Mouse (Mus musculus) urinary bladder, postnatal 14 days (tissue): Measurements from ENCODE around the gene Adgrl1.

ENCODE experiments used
- DNase-seq: peaks from one replicate; pipeline ENCODE4 v3.0.0; 2021; ENCODE audit warnings: low spot score

Adgrl1 gene

DNA sequence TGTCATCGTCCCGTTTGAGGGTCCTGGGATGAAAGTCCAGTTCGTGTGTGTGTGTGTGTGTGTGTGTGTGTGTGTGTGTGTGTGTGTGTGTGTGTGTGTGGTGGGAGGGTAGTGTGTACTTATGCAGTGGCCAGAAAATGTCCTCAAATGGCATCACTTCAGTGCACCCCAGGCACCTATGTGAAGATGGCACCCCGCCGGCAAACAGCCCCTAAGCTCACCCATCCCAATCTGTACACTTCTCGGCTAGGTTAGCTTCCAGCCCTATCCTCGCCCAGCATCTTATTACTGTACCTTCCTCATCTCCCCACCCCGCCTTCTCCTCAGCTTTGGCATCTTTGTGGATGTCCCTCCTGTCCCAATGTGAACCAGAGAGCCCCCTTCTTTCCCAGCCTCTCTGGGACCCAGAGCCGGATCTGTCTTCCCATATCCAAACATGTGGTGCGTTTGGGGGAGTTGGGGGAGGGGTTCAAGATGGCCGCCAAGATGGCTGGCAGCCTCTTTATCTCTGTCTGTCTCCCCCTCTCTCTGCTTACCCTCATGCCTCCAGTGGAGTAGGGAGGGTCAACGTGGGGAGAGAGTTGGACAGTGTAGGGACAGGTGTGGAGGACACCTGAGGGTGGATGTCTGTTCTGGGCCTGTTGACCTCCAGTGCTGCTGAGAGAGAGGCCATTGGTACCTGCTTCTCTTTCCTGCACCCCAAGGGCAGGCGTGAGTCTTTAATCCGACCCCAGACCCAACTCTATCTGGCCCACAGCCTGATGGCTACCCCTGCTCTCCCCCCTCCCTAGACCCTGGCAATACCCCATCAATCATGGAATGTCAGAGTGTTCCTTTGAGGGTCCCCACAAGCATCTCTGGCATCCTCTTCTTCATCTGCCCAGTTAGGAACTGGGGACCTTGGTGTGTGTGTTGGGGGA lies 1.9 kb downstream of the Adgrl1 start:
- no peak for DNase-seq

DNA sequence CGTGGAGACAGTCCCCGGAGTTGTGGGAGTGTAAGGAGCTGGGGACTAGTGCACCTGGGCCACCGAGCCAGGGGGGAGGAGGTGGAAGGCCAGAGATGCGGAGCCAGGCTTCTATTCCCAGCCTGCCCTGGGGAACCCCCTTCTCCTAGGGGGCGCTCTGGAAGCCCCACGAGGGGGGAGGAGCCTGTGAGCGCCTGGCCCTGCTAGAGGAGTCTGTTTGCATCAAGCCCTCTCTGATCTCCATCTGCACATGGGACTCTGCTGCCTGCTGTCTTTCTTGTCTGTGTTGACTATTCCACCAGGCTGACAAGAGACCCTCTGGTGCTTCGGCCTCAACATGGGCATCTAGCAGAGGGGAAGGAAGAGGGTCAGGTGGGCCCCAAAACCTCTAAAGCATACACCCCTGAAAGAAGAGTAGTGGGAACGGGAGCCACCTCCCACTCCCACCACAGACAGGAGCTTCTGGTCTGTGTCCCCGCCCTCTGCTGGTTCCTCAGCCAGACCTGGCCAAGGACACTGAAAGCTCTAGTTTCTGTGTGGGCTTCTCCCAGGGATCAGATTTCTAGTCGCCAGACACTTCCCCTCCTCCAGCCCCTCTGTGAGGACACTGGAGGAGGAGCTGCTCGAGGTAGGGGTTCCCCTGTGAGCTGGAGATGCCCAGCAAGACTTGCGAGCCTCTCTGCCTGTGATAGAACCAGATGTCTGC lies 3.2 kb downstream of the Adgrl1 start:
- DNase-seq = no peak

DNA sequence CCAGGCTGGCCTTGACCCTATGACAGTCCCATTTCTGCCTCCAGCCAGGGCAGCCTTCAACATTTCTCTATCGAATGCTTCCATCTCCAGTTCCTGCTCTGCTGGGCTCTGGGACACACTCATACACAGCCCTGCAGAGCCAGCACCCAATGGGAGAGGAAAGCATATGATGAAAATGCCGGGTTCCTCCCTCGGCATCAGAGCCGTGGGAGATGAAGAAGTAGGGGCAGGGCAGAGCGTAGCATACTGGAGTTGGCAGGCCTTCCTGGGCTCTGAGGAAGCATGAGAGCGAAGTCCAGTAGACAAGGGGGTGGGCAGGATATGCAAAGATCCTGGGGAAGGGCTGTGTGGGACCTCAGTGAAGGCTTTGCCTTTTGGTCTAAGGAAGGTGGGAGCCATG lies 8.7 kb downstream of the Adgrl1 start:
- DNase-seq = no peak

DNA sequence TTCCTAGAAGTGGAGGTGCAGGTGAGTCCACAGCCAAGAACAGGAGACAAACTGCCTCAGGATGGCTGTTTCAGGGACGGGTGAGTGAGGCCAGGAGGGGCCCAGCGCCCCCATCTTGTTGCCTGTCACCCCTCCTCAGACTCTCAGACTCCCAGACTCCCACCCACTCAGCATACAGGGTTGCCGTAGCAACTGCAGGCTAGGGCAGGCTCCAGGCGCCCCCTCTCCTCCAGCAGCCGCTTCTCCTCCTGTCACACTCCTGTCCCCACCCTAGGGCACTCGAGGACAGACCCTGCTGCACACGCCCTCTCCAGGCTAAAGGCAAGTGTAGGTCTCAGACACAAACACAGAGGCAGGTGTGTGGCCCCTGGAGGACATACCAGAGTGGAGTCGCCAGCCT lies 9.4 kb downstream of the Adgrl1 start:
- DNase-seq = no peak

DNA sequence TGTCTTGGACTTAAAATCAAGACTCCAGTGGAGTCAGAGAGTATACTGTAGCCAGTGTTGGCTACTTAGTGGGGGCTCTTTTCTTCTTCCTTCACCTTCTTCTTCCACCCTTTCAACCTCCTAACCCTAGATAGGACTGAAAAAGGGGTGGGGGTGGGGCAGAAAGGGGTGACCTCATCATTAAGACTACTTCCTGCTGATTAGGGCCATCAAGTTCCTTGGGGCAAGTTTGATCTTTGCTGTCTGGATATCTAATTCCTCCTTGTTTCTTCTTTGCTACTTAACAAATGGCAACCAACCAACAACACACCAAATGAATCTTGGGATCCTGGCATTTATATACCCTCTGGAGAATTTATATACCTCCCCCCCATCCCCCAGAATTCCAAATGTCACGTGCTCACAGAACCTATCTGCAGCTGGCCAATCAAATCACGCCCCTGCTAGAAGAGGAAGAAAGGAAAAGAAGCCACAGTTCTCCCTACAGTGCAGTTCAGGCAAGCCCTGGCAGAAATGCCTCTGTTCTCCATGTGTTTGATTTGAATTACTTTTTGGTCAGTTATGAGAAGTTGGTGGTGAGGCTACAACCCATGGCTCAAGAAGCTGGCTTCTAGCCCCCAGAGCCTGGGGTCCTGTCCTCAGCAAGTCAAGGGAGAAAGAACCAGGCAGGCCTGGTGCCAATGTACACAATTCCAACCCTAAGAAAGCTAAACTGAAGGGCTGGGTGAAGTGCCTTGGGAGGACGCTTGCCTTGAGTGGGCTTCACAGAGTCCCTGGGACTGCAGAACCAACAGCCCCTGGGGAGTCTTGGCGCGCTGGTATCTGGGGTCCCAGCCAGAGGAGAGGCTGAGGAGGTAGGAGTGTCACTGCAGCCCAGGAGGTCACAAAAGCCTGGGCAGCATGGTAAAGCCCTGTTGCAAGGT lies 12.2 kb downstream of the Adgrl1 start:
- no peak for DNase-seq

DNA sequence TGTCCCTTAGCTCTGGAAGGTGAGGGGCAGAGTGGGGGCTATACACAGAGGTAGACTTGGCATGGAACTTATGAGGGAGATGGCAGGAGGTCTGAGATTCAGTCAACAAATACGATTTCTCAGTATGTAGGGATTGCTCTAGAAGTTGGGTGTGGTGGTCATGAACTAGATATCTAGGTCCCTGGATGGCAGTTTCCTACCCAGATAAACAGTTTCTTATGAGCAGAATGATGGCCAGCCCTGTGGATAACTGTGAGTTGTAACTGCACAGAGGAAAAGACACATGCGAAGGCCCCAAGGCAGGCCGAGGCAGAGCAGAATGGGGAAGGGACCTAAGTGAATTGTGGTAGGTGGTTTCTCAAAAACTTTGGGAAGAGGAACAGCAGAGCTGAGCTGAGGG lies 14.3 kb downstream of the Adgrl1 start:
- no peak for DNase-seq

DNA sequence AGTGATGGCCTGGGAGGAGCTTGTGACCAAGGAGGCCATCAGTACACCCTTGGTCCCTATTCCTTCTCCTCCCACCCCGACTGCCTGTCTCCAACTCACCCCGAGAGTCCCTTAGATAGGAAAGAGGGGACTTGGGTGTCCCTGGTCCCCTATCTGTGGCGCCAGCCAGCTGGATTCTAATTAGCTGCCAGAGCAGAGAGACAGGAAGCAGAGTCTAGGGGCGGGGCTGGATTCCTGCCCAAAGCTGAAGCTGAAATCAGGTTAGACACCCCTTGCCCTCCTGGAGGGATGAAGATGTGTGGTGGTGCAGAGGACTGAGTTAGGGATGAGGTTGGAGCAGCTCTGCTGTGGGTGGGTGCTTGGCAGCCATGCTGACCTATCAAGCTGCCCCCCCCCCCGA lies 15.0 kb downstream of the Adgrl1 start:
- no peak for DNase-seq

DNA sequence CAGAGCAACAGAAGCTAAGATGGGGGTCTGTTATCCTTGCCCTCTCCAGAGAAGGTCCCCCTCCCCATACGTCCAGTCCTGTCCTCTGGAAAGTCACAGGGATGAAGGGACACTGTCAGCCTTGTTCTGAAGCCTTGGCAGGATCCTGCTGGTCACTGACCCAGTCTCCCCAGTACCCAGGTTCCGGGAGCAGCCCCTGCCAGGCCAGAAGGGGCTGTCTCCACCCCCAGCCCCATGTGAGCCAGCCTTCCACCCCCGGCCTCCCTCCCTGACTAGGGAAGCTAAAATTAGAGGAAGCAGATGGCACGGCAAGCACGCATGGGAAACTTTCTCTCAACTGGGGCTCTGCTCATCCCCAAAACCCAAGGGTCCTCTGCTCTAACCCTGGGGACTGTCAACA lies 16.1 kb downstream of the Adgrl1 start:
- DNase-seq = no peak

DNA sequence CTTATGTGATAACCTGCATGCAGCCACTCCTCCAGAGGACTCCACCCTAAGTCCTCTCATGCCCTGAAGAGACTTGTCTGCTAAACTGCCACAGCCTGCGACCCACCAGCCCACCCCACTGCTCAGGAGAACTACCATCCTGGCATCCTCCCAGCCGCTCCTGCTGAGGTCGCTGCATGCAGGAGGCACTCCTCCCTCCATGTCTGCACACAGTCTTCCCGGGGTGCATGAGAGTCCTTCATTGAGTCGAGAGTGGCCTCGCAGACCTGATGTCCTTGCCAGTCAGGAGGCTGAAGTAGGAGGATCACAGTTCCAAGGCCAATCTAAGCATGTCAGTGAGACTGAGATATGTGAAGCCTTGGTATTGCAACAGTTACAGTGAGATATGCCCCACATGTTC lies 17.7 kb downstream of the Adgrl1 start:
- no peak for DNase-seq

DNA sequence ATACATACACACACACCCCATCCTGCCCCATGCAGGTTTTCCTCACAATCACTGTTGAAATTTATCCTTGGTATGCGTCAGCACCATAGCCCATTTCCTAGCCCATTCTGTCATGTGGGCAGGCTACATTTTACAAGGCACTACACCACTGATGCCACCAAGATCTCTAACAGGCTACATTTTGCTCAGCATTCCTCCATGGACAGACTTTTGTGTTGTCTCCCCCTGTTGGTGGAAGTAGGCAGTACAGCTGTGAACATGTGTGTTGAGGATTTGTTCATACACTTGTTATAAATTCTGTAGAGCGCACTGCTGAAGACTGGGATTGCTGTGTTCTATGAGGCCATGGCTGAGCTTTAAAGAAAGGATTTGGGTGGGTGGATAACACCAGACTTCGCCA lies 21.7 kb downstream of the Adgrl1 start:
- peak; percentile 78 for DNase-seq

DNA sequence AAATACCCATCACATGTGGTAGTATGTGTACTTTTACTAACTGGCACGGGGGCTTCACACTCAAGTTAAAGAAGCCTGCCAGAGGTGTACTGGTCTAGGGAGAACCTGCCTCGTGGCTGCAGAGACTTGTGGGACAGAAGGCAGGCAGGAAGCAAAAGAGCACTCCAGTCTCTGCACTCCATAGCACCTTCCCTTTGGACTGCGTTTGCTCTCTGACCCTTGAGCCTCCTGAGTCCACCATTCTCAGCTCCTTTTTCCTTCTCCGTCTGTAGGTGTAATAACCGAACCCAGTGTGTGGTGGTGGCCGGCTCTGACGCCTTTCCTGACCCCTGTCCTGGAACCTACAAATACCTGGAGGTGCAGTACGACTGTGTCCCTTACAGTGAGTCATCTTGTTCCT lies 22.8 kb downstream of the Adgrl1 start:
- no peak for DNase-seq

DNA sequence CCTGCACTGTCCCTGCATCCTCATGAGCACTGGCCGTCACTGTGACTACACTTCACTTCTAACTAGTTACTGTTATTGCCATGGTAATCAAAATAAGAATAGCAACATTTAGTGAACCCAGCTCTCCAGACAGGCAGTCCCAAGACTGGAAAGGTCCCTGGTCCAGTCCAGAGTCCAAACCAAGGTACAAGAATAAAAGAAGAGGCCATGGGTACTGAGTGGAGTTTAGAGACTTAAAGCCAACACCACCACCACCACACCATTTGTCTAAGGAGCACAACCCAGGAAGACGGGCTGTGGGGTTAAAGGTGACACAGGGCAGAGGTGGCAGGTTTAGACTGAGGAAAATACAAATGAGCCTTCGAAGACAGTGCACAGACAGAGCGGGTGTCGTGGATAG lies 24.7 kb downstream of the Adgrl1 start:
- DNase-seq = no peak

DNA sequence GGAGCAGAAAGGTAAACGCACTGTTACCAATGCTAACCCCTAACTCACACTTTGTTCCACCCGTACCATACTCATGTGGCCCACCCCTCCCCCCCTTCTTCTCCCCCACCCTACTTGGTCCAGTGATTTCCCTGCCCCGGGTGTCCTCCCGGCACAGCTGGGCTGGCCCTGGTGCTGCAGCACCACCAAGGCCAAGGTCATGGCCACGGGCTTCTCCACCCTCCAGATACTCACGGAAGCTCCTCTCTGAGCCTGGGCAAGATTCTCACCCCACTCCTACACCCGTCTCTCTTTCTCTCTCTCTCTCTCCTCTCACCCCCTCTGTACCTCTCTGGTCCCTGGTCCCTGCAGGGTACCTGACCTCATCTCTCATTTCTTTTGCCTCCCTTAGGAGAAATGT lies 26.4 kb downstream of the Adgrl1 start:
- no peak for DNase-seq

DNA sequence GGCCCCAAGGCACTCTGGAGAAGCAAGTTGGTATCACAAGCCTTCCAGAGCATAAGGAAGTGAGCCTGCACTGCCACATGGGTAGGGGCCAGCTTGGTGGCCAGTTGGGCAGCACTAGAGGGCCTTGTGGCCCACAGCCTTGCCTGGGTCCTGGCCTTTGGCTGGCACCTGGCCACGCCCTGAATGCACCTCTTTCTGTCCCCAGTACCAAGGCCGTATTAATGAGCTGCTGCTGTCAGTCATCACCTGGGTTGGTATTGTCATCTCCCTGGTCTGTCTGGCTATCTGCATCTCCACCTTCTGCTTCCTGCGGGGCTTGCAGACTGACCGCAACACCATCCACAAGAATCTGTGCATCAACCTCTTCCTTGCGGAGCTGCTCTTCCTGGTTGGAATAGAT lies 34.3 kb downstream of the Adgrl1 start:
- no peak for DNase-seq

DNA sequence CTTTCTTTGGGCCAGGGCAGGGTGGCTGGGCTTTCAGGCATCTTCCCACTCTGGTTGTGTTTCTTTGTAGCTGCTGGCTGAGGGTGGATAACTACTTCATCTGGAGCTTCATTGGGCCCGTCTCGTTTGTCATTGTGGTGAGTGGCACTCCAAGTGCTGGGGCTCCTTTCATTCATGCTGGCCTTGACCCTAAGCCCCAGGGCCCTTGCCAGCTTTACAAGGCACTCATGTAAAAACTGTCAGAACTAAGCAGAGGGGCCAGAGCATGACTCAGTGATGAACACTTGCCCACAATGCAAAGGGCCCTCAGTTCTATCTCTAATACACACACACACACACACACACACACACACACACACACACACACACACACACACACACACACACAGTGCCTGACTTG lies 35.1 kb downstream of the Adgrl1 start:
- DNase-seq = no peak

DNA sequence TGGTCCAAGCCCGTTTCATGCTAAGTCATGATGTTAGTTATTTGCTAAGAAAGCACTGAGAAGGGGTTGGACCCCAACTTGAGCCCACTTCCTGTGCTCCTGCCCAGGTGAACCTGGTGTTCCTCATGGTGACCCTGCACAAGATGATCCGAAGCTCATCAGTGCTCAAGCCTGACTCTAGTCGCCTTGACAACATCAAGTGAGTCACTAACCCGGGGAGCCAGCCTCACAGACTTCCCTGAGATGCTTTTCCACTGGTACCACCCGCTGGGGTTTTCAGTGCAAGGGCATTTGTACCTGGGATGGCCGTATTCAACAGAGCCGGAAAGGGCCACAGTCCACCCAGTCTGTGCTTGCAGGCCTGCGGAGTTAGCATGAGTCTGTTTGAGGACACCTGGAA lies 35.5 kb downstream of the Adgrl1 start:
- DNase-seq = no peak

DNA sequence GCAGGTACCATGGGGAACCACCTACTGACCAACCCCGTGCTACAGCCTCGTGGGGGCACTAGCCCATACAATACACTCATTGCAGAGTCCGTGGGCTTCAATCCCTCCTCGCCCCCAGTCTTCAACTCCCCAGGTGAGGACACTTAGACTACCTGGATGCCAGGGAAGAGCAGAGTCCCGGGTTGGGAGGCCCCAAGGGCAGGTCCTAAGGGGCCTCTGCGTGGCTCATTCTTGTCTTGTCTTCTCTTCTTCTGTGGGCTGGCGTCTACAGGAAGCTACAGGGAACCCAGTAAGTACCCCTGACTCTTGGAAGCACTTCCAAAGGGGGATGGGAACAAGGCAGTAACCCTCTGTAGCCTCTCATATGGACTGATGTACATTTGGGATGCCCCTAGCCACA lies 37.7 kb downstream of the Adgrl1 start:
- DNase-seq = no peak

DNA sequence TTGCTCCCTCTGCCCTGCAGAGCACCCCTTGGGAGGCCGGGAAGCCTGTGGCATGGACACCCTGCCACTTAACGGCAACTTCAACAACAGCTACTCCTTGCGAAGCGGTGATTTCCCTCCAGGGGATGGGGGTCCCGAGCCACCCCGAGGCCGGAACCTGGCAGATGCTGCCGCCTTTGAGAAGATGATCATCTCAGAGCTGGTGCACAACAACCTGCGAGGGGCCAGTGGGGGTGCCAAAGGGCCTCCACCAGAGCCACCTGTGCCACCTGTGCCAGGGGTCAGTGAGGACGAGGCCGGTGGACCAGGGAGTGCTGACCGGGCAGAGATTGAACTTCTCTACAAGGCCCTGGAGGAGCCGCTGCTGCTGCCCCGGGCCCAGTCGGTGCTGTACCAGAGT lies 38.4 kb downstream of the Adgrl1 start:
- no peak for DNase-seq

DNA sequence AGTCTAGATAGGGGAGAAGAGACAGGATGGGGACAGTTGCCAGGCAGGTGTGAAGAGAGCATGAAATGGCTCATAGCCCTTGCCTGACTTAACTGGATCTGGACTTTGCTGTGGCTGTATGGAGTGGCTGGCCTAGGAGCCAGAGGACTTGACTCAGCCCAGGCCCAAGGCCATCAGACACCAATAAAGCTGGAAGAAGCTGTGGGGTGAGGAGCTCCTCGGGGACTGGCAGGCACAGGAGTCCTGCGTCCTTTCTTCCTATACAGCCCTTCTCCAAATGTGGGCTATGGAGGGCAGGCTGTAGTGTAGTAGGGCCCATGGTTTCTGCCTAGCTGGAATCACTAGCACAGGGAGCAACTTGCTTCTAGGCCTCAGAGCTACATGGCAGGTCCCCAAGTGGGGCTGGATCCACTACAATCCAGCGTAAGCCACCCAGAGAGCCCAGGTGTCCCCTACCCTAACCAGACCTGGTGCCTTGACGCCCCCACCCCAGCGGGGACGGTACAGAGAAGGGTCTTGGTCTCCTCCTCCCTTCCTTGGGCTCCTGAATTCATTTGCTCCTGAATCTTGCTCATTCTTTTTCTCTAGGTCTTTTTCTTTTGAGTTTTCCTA lies 41.3 kb downstream of the Adgrl1 start:
- no peak for DNase-seq

DNA sequence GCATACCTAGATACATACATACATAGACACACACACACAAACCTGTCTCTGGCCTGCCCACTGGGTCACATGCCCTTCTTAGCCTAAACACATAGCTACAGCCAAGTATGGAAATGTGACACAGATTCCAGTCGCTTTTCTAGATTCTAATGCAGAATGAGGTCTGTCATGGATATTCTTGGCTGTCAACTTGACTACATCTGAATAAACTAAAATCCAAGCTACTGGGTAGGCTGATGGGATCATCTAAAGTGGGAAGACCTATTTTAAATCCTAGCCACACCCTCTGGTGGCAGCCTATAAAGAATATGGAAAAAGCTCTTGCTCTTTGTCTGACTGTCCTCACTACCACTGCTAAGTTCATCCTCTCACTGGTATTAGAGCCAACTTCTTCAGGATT lies 42.5 kb downstream of the Adgrl1 start:
- no peak for DNase-seq

DNA sequence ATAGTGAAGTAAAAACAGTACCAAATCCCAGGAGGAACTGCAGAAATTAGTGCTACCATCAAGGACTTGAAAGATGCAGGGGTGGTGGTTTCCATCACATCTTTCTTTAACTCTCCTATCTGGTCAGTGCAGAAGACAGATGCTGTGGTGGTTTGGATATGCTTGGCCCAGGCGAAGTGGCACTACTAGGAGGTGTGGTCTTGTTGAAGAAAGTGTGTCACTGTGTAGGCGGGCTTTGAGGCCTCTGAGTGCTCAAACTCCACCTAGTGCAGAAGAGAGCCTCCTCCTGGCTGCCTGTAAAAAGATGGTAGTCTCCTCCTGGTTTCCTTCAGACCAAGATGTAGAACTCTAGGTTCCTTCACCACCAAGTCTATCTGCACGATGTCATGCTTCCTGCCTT lies 45.6 kb downstream of the Adgrl1 start:
- no peak for DNase-seq

DNA sequence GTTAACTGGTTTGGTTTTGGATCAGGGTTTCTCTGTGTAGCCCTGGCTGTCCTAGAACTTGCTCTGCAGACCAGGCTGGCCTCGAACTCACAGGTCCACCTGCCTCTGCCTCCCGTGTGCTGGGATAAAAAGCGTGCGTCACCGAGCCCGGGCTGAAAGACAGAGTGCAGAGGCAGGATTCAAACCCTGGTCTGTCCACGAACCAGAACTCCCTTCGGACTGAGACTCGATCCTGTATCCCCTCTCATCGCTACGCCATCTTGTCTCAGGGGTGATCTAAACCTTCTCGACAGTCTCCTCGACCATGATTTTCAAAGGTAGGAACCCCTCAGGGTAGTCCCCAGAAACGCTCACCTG lies 54.8 kb downstream of the Adgrl1 start:
- DNase-seq = no peak
